Mouse (Mus musculus) right cerebral cortex, adult 18-20 months (tissue): Measurements from ENCODE around the gene Igfbp6.

Experiments used
- DNase-seq: peaks from one replicate; pipeline ENCODE4 v3.0.0; 2022; ENCODE audit warnings: mixed read lengths

Gene Igfbp6

DNA sequence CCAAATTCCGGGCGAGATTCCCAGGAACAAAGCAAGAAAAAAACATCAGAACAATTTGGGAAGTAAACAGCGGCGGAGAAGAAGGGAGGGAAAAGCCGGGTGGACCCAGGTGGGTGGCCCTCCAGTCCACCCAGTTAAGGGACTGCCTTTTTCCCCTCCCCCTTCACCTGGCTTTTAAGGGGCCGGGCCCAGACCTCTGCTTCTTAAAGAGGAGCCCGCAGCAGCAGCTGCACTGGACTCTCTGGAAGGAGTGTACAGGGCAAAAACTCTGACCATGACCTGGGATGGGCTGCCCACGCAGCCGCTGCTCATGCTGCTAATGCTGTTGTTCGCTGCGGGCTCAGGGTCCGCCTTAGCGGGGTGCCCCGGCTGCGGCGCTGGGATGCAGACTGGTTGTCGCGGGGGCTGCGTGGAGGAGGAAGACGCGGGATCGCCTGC, at the start of gene Igfbp6:
TSS of gene Igfbp6 (plus strand) at position 89 of the 438 bp plus-strand sequence.
- DNase-seq = peak; percentile 35

DNA sequence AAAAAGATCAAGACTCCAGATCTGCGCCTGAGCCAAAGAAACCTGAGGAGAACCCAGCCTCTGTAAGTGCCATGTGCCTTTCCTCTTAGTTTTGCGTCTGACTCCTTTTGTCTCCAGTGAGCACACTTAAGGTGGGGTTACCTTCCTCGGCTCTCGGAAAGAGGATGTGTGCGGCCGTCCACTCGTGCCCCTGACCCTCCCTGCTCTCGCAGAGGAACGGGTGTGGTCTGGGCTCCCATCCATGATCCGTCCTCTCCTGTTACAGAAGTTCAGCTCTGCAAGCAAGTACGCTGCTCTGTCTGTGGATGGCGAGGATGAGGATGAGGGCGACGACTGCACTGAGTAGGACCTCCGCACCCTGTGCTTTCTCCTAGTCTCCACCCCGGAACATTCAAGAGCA, 49.2 kb upstream of the Igfbp6 start:
- no peak for DNase-seq

GRCm38 (mm10) chr15:102097147-102097915, 46.8 kb upstream of the Igfbp6 start:
- no peak for DNase-seq

DNA sequence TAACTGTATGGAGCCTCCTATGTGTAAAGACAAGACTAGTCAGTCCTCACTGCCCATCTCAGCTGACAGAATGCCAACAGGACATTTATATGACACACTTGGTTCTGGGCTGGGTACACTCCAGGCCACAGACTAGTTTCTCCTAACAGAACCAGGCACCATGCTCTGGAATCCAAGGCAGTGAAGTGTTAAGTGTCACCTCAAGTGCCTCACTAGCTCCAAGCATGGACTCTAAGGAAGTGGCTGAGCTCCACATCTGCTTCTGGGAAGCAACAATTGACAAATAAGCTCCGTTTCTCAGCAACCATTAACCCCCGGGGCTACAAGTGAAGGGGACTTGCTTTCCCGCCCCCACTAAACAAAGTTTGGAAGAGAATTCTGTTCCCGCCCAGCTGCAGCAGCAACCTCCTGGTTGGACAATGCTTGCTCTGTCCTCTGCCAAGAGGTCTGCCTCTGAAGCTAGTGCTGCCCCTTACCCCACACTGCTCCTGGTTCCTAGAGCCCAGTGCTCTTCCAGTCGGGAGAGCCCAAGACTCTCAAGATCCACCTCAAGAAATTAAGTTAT, 46.1 kb upstream of the Igfbp6 start:
- no peak for DNase-seq

- no peak for DNase-seq
Observed at GRCm38 (mm10) chr15:102099260-102099659, 44.9 kb upstream of the Igfbp6 start.

- no peak for DNase-seq
Observed at GRCm38 (mm10) chr15:102099771-102100160, 44.4 kb upstream of the Igfbp6 start.

DNA sequence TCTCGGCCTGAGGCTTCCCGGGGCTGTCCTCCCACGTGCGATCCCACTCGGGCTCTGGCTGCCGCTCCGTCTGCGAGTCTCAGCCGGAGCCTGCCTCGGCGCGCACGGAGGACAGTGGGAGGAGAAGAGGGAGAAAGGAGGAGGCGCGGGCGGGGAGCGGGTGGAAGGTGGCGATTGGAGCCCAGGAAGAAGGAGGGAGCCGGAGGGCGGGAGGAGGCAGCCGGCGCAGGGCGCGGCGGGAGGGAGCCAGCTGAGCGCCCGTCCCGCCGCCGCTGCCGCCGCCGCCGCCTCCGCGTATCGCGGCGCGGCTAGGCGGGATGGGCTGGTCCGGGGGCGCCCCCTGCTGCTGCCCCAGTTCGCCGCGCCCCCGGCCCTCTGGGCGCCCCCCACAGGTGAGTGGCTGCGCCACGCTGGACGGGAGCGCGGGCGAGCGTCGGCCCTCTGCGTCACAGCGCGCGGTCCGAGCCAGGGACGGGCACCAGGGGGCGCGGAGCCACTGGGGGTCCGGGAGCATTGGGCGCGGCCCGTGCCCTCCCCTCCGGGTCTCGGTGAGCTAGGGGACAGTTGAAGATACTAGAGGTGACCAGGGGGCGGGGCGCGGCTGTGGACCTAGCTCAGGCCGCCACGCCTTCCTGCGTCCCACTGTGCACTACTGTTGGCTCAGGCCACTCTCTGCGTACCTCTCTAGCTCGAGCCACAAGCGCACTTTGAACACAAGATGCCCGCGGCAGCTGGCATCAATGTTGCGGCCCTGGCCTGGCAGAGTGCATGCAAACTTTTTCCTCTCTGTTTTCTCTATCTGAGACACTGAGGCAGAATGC, 43.8 kb upstream of the Igfbp6 start, which contains the start of gene Tns2:
TSS of gene Tns2 (plus strand) at position 253 of the 821 bp plus-strand sequence.
- peak; percentile 89 for DNase-seq

- DNase-seq = no peak
Observed at GRCm38 (mm10) chr15:102100996-102101671, 43.0 kb upstream of the Igfbp6 start.

GRCm38 (mm10) chr15:102101672-102102541, 42.3 kb upstream of the Igfbp6 start:
- no peak for DNase-seq

- DNase-seq = no peak
Observed at GRCm38 (mm10) chr15:102102548-102103121, 41.5 kb upstream of the Igfbp6 start.

DNA sequence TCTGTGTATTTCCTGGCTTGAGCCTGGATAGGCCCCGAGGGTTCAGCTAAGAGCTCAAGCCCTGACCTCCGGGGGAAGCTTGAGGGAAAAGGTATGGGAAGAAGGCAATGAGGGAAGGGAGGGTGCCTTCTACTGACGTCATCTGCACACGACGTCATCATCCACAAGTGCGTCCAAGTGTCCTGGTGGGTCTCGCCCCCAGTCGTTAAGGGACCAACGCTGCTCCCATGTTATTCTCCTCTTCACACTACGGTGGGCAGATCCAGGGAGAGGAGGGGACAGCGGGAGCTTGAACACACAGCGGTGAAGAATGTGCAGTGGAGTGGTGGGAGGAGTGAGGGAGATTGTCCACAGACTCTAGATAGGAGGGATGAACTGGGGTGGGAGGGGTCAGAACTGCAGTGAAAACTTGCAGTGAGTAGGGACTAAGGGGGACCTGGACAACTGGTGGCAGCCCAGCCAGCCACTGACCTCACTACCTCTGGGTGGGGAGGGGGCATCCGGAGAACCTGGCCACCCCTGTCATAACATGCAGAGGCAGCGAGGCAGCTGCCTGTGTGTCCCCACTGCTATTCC, 40.7 kb upstream of the Igfbp6 start:
- no peak for DNase-seq

DNA sequence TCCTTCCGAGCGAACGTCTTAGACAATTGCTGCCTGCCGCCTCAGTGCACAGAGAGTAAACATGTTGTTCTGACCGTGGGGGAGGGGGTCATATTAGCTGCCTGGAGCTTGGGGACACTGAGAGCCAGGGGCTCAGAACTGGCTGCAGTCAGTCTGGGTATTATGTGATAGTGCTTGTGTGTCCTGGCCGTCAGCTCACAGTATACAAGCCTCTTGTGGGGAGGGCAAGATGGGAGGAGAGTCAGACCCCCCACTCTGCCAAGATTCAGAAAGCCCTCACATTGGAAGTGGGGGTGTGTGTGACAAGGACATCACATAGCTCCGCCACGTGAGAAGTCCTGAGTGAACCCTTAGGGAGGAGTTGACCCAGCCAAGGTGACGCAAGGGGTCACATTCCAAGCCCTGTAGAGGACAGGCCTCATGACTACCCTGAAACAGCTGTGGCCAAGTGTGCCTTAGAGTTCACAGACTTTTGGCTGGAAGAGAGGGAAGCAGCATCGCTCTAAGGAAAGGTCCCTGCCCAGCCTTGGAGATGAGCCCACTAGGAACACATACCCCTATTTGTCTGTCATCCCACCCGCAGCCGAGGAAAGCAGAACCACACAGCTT, 40.1 kb upstream of the Igfbp6 start:
- no peak for DNase-seq

- DNase-seq = no peak
Observed at GRCm38 (mm10) chr15:102105360-102105759, 38.8 kb upstream of the Igfbp6 start.

DNA sequence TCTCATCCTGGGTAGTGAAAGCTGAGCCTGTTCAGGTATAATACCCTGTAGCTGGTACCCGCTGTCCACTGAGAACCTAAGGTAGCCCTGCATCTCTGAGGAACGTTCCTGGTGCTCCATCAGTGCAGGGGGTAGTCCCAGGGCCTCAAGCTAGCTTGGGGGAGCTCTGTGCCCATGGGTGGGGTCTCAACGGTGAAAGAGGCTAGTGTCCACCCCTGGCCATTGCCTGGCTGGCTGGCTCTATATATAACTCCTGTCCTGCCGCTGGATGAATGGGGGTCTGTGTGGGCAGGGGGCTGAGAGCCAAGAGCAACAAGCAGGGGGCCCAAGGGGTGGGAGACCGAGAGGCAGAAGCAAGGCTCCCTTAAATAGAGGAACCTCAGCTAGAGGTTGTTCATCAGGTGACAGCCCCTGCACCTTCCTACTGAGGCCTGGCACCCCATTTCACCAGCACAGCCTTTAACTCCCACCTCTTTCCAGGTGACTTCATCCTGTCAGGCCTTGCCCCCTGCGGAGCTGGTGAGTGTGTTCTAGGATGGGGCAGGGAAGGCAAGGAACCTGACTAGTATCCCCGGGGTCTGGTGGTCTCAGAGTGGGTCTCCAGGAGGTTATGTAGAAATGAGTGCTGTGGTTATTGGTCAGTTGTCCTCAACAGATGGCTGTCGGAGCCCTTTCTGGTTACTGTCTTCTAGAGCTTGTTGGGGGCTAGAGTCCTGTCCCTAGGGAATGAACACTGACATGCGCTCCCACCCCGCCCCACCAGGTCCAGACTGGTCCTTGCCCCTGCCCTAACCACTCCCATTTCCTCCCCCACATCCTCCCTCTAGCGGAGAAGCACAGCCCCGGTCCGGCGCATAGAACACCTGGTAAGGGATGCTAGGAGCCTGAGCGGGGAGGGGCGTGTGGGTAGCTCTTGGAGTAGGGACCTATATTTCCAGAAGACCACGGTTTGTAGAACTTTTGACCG, 38.1 kb upstream of the Igfbp6 start:
- DNase-seq = no peak

GRCm38 (mm10) chr15:102106754-102107456, 37.3 kb upstream of the Igfbp6 start:
- no peak for DNase-seq

GRCm38 (mm10) chr15:102107689-102108573, 36.2 kb upstream of the Igfbp6 start:
- no peak for DNase-seq

GRCm38 (mm10) chr15:102108651-102109525, 35.3 kb upstream of the Igfbp6 start:
- DNase-seq = peak; percentile 81
